Mouse (Mus musculus) erythroblast, adult 5-6 weeks (primary cell): ENCODE results near the gene Frmd8. TPM values are rescaled to one million over a fixed set of nuclear protein-coding genes. Genes with fewer than 3 reads are reported as not detected.

Experiments
- ATAC-seq: replicated peaks from 2 replicates; pipeline ENCODE4 v1.8.0; 2016; ENCODE audit warnings: moderate number of reproducible peaks, mild to moderate bottlenecking, moderate TSS enrichment, inconsistent platforms; ENCODE audit not compliant: poor library complexity, low FRiP score, severe bottlenecking
- total RNA-seq, 2 experiments: library from RNA; stranded (forward) in 1 of 2; stranded (reverse) in 1 of 2; fragments of 150-400 nt in 1 of 2; fragments of 200-764, 138-1000 nt in 1 of 2; gene quantifications; 2 replicates each; pipeline versions ENCODE4 v1.2.3 to v1.2.4; 2015 to 2017; ENCODE audit warnings: low replicate concordance in 2 of 2

The Frmd8 gene
- total RNA-seq, 2 experiments from 2014 or later: 6.0 to 6.8 TPM

GRCm38 (mm10) chr19:5811771-5812504 is 63.1 kb downstream of the Frmd8 start:
- no peak for ATAC-seq

GRCm38 (mm10) chr19:5810840-5811563 is 64.1 kb downstream of the Frmd8 start:
- no peak for ATAC-seq

GRCm38 (mm10) chr19:5810103-5810839 is 64.8 kb downstream of the Frmd8 start:
- no peak for ATAC-seq

- no peak for ATAC-seq
Observed at GRCm38 (mm10) chr19:5809712-5810089, 65.4 kb downstream of the Frmd8 start.

- no peak for ATAC-seq
Observed at GRCm38 (mm10) chr19:5808955-5809711, 65.9 kb downstream of the Frmd8 start.

GRCm38 (mm10) chr19:5807740-5808139 is 67.3 kb downstream of the Frmd8 start:
- ATAC-seq: no peak

GRCm38 (mm10) chr19:5806809-5807205 is 68.3 kb downstream of the Frmd8 start:
- peak; percentile 29; the same call in 1 of the 2 replicates for ATAC-seq

- ATAC-seq: no peak
Observed at GRCm38 (mm10) chr19:5806051-5806808, 68.8 kb downstream of the Frmd8 start.

- ATAC-seq: no peak
Observed at GRCm38 (mm10) chr19:5804371-5804899, 70.6 kb downstream of the Frmd8 start.

- ATAC-seq: 0 out of 2 replicates have a peak, but pooled peaks have one; percentile 7
Observed at GRCm38 (mm10) chr19:5803881-5804279, 71.2 kb downstream of the Frmd8 start.

GRCm38 (mm10) chr19:5803041-5803880 is 71.8 kb downstream of the Frmd8 start:
- ATAC-seq: peak; percentile 58

- ATAC-seq: no peak
Observed at GRCm38 (mm10) chr19:5802787-5803040, 72.4 kb downstream of the Frmd8 start.

GRCm38 (mm10) chr19:5802011-5802786 is 72.9 kb downstream of the Frmd8 start:
- ATAC-seq: 0 out of 2 replicates have a peak, but pooled peaks have one; percentile 27

- ATAC-seq: no peak
Observed at GRCm38 (mm10) chr19:5801432-5801964, 73.6 kb downstream of the Frmd8 start.

GRCm38 (mm10) chr19:5800632-5801431 is 74.2 kb downstream of the Frmd8 start:
- ATAC-seq: peak; percentile 23

- ATAC-seq: no peak
Observed at GRCm38 (mm10) chr19:5800350-5800631, 74.8 kb downstream of the Frmd8 start.
